Mouse (Mus musculus): ENCODE measurements around the gene Best2.

GRCm38 (mm10) chr8:84970135-84970790, 44.1 kb downstream of the Best2 start:
- TF ChIP-seq CTCF (IDR thresholded peaks at IDR 0.05) = no peak
- no peak for TF ChIP-seq POLR2A (IDR thresholded peaks at IDR 0.05; ENCODE audit: insufficient read depth, low read depth, low read length)

Data from heart, adult 2 months (tissue).